Mouse (Mus musculus) bone marrow macrophage, adult 2 months (primary cell): ENCODE data around the gene Gipc1. TPM values are rescaled to one million over a fixed set of nuclear protein-coding genes. Genes with fewer than 3 reads are reported as not detected.
A peak's percentile ranks its signal among the peaks of the same experiment; 100 is the strongest.

ENCODE experiments used
- H3K27ac ChIP-seq: 2 replicates; pipeline ENCODE4 v1.5.1; 2012; ENCODE audit warnings: low read depth, low read length; ENCODE audit not compliant: insufficient read depth
- H3K4me1 ChIP-seq: 2 replicates; pipeline ENCODE4 v1.6.1; 2012; ENCODE audit warnings: low read length; ENCODE audit not compliant: control insufficient read depth, insufficient read depth
- H3K4me3 ChIP-seq: 2 replicates; pipeline ENCODE4 v1.5.1; 2012; ENCODE audit warnings: mild to moderate bottlenecking, low read length, moderate library complexity; ENCODE audit not compliant: insufficient read depth
- CTCF ChIP-seq: IDR thresholded peaks from 2 replicates; pipeline ENCODE4 v1.5.1; 2012; ENCODE audit warnings: low read depth, mild to moderate bottlenecking, low read length, moderate library complexity
- POLR2A ChIP-seq: IDR thresholded peaks from 2 replicates; pipeline ENCODE4 v1.6.1; 2012; ENCODE audit warnings: mild to moderate bottlenecking, low read depth, low read length, borderline replicate concordance
- polyA plus RNA-seq: library from polyadenylated mRNA; stranded (reverse); fragments of >200 nt; gene quantifications from 2 replicates; pipeline ENCODE4 v1.2.4, GENCODE M21; 2012; ENCODE audit not compliant: missing spikeins, insufficient read depth, insufficient read length

Gipc1 gene
- polyA plus RNA-seq, 1 experiment, result 32.2 TPM

DNA sequence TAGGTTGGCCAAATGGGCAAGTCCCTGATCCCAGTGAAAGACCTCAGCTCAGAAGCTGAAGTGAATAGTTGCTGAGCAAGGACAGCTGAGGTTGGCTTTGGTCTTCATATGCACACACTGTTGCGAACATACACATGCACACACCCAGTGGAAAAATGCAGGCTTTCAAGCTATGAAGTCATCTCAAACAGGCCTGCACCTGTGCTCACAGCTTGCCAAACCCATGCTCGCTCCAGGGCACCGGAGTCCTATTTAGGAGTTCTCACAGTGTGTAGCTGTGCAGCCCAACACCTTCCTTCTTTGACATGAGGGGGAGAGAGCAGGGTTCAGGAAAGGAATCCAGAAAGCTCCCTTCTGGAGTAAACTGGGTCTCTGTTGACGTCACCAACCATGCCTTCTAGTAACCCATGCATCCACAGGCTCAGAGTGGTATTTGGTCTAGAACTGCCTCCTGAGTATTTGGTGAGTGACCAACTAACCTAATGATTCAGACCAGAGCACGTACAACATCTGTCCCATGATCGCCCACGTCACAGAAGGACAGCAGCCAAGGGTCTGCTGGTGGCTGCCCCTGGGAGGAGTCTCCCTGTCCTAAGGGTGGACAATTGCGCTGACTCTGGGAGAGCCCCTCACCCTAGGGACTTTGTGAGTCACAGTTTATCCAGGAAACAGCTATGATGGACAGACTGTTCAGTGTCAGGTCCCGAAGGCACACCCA, 32.8 kb upstream of the Gipc1 start:
- 0 out of 2 replicates have a peak, but pooled peaks cover 2% of the 10 kb centered on the region for H3K4me1 ChIP-seq
- H3K4me3 ChIP-seq, result no peak overlapping the region
- TF ChIP-seq POLR2A (no peak), CTCF (no peak)
- no peak overlapping the region for H3K27ac ChIP-seq

DNA sequence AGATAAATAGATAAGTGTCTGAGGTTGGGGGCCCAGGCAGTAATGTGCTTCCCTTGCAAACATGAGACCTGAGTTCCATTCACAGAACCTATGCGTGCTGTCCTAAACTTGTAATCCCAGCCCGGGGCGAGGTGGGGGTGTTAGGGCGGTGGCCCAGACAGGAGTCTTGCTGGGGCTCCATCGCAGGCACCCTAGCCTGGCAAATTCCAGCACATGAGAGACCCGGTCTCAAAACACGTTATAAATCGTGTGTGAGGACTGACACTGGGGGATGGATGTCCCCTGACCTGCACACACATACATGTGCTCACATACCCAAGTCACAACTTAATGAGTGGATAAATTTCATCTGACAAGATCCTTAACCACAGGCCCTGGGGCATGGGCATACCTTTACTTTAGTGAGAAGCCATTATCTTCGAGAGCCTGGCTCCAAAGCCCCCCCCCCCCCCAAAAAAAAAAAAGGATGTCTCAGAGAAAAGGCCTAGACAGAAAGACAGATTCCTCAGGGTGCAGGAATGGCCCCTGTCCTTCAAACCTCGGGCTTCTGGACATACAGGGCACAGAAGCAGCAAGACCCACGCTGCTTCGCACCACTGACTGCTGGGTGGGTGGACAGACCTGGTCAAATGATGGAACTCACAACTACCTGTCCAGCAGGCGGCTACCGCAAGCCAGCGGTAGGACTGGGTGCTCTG, 30.6 kb upstream of the Gipc1 start:
- H3K4me1 ChIP-seq, result 0 out of 2 replicates have a peak, but pooled peaks cover 2% of the 10 kb centered on the region
- peak overlapping the region; percentile 32 for H3K4me3 ChIP-seq
- no peak overlapping the region for H3K27ac ChIP-seq
- no peak for TF ChIP-seq POLR2A
- TF ChIP-seq CTCF, result no peak

DNA sequence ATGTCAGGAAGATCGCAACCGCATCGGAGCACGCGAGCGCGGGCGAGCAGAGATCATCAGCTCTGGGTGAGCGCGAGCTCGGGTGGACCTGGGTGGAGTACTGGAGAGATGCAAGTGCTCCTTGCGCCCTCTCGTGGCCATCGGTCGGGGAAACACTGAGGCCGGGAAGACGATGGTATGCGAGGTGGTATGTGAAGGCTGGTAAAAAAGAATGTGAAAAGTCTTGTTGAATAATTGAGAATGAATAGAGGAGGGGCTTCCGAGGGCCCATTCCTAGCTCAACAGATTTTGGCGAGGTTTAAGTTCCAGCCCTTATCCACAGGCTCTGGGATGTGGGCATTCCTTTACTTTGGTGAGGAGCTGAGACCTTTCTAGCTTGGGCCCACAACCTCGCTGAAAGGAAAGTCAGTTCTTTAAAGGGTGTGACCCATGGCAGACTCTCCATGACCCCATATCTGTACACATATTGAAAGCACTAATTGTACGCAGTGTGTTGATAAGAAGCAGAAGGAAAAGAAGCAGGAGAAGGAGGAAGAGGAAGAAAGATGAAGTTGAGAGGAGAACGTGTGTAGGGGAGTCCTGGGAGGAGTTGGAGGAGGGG, 30.0 kb upstream of the Gipc1 start:
- peak overlapping the region; percentile 32 for H3K4me3 ChIP-seq

DNA sequence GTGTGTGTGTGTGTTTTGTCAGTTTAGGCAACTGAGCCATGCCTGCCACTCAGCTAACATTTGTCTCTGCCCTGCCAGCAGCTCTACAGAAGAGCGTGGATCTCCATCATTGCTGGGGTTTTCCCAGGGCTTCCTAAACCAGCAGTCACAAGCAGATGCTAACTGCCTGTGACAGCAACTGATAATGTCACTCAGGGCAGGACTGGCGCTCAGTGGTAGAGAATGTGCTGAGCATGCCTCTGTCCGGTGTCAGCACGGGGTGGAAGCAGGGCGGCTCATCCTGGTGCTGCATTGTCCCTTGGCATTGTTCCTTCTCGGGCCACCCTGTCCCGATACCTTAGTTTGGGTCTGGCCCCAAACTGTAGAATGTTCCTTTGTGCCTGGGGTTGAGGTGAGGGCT, 28.9 kb upstream of the Gipc1 start:
- no peak overlapping the region for H3K4me3 ChIP-seq
- H3K4me1 ChIP-seq, result 0 out of 2 replicates have a peak, but pooled peaks cover 2% of the 10 kb centered on the region
- TF ChIP-seq POLR2A, result no peak
- H3K27ac ChIP-seq, result no peak overlapping the region

More for the DNA sequence above, 30.0 kb upstream of the Gipc1 start:
- peak; percentile 83 for TF ChIP-seq CTCF
- no peak for TF ChIP-seq POLR2A
- Histone ChIP-seq H3K27ac (no peak overlapping the region), H3K4me1 (0 out of 2 replicates have a peak, but pooled peaks cover 2% of the 10 kb centered on the region)

DNA sequence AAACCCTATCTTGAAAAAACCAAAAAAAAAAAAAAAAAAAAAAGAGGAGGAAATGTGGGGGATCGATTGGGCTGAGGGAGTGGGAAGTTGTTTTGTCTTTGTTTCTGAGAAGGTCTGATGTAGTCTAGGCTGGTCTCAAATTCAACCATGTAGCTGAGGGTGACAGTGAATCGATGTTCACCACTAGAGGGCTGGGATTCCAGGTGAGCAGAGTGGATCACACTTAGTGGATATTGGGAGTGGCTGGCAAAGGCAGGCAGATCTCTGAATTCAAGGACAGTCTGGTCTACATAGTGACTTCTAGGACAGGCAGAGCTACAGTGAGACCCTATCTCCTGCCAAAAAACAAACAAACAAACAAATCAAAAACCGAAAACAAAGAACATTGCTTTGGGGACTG, 27.7 kb upstream of the Gipc1 start:
- no peak overlapping the region for H3K4me3 ChIP-seq
- TF ChIP-seq CTCF, result 0 out of 2 replicates have a peak, but pooled peaks have one; percentile 31
- no peak for TF ChIP-seq POLR2A
- 0 out of 2 replicates have a peak, but pooled peaks cover 2% of the 10 kb centered on the region for H3K4me1 ChIP-seq
- no peak overlapping the region for H3K27ac ChIP-seq

DNA sequence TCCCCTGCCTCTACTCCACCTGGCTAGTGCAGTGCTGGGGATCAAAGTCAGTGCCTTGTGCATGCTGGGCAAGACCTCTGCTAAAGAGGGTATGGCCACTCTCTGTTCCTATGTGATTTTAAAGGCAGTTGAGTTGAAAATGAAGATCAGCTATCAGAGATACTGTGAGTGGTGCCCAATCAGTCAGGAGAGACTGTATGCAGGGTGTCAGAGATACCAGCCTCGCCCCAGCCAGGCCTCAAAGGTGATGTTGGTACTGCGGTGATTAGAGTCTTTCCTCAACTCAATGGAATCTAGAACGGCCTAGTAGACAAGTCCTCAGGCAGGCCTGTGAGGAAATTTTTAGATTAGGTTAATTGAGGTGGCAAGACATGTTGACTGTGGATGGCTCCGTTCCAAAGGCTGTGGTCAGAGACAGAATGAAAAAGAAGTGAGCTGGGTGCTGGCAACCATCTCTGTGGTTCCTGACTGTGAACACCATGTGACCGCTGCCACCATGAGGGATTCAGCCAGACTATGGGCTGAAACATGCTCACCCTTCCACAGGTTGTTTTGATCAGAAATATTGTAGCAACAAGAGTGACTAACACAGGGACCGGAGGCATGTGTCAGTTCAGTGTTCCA, 26.7 kb upstream of the Gipc1 start:
- Histone ChIP-seq H3K4me1 (0 out of 2 replicates have a peak, but pooled peaks cover 2% of the 10 kb centered on the region), H3K27ac (no peak overlapping the region), H3K4me3 (no peak overlapping the region)
- TF ChIP-seq POLR2A (no peak), CTCF (no peak)

DNA sequence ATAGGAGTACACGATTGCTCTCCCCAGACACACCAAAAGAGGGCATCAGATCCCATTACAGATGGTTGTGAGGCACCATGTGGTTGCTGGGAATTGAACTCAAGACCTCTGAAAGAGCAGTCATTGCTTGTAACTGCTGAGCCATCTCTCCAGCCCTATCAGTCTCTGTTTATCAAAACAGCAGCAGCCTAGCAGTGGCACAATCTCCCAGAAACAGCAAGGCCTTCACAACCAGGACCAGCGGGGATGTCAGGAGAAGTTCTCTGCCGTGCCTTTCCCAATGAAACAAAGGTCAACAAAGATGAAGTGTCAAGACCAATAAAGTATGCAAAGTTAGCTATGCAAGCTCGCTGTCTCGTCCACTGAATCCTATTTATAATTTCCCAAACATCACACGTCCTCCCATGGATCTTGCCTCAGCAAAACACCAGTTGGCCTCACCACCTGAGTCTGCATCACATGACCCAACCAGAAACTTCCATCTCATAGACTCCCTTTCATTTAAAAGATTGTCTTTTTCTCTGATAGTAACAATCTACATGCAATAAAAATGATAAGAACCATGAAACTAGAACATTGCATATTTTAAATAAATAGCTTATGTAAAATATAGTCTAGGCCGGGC, 20.3 kb upstream of the Gipc1 start:
- Histone ChIP-seq H3K27ac (no peak overlapping the region), H3K4me3 (no peak overlapping the region), H3K4me1 (no peaks in the 10 kb centered on the region)
- TF ChIP-seq POLR2A, result no peak
- TF ChIP-seq CTCF, result no peak

DNA sequence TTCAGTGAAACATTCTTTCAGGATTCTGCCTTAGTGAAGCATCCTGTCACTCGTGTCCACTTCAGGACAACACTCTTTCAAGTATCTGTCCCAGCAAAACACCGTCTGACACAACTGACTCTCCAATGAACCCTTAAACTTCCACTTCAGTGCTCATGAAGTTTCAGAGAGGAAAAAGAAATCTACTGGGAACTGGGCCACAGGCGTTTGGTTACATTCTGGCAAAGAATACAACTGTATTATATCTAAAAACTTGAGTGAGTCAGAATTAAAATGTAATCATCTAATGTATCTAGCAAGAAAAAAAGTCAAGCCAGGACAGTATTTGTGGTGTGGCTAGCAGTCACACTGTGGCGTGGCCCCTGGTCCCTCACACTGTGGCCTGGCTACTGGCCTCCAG, 13.6 kb upstream of the Gipc1 start:
- no peak for TF ChIP-seq POLR2A
- no peak for TF ChIP-seq CTCF
- Histone ChIP-seq H3K4me3 (no peak overlapping the region), H3K27ac (no peak overlapping the region), H3K4me1 (no peaks in the 10 kb centered on the region)

DNA sequence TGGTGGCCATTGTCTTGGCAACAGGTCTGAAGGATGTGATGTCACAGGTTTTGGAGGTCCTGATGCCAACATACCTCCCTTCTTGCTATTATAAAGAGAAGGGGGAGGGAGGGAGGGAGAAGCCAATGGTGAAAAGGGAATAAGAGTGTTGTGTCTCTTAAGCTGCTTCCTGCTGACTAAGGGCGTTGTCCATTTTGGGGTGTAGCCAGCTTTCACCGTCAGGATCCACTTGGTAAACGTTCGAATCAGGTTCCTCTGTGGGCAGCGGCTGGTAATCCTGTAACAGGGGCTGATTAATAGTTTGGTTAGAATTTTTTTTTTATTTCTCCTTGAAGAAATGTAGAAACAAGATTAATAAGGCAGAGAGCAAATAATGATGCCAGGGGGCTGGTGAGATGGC, 12.8 kb upstream of the Gipc1 start:
- Histone ChIP-seq H3K4me1 (no peaks in the 10 kb centered on the region), H3K27ac (no peak overlapping the region), H3K4me3 (no peak overlapping the region)
- TF ChIP-seq CTCF, result no peak
- TF ChIP-seq POLR2A, result no peak

DNA sequence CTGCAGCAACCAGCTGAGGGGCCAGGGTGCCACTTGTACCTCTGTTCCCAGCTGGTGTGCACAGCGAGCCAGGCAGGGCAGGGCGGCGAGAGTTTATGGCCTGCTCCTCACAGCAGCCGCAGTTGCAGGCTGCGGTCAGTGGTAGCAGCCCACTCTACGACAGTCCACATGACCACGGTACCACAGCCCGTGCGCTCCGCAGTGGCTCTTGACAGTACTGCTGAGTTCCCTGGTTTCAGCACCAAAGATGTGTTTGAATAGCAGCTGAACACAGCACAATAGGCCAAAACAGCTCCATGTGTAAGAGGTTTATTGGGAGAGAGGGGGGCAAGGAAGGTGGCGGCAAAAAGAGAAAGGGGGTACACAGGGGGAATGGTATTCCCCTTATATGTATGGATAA, 5.0 kb upstream of the Gipc1 start:
- no peak overlapping the region for H3K4me3 ChIP-seq
- no peak overlapping the region for H3K27ac ChIP-seq
- H3K4me1 ChIP-seq, result peaks cover 3% of the 10 kb centered on the region; the same call in 1 of the 2 replicates
- TF ChIP-seq POLR2A (no peak), CTCF (no peak)
